Mouse (Mus musculus): ENCODE measurements at regions not wholly inside any gene's neighbourhood (a gene's known extent, or its start where the extent isn't known, plus 50 kb on each side); places are given as distances from the start of the nearest gene placed in this dataset.
"Not testable (repeated sequence)": the region's sequence is repeated elsewhere in the genome, so short reads cannot be mapped to it uniquely, and the experiment has no call there.

GRCm38 (mm10) chr8:20812164-20812872 lies 80.2 kb upstream of the Defb33 start:
- not testable (repeated sequence) for DNase-seq (ENCODE audit: low spot score in 2 of 2)

- not testable (repeated sequence) for DNase-seq (ENCODE audit: low spot score in 2 of 2)
These were observed 79.0 kb upstream of the Defb33 start for GRCm38 (mm10) chr8:20813493-20813892.

- DNase-seq (ENCODE audit: low spot score in 2 of 2), result peak; percentile 39 to 45
These were observed 70.0 kb upstream of the Defb33 start for GRCm38 (mm10) chr8:20822434-20822833.

GRCm38 (mm10) chr8:20823219-20823618 lies 69.2 kb upstream of the Defb33 start:
- DNase-seq (ENCODE audit: low spot score in 2 of 2), result not testable (repeated sequence)

- DNase-seq (ENCODE audit: low spot score in 2 of 2), result not testable (repeated sequence)
These were observed 53.0 kb upstream of the Defb33 start for GRCm38 (mm10) chr8:20839481-20839880.
